Mouse (Mus musculus): ENCODE data around the gene Dnajc22.

- TF ChIP-seq CTCF (IDR thresholded peaks at IDR 0.05; ENCODE audit: low read depth) (peak; percentile 93), EP300 (IDR thresholded peaks at IDR 0.05; ENCODE audit: low read depth) (no peak)
Measured at GRCm38 (mm10) chr15:99049473-99050253, 43.3 kb upstream of the Dnajc22 start.

All from liver, postnatal 0 days (tissue).